Mouse (Mus musculus) macrophage (primary cell): ENCODE measurements around the gene Rnf130. TPM values are rescaled to one million over a fixed set of nuclear protein-coding genes. Genes with fewer than 3 reads are reported as not detected.

Experiments
- H3K27ac ChIP-seq: fragments of 350-480 bp; formaldehyde crosslinking; 2 replicates; pipeline ENCODE4 v1.9.0; 2021
- H3K36me3 ChIP-seq: fragments of 350-480 bp; formaldehyde crosslinking; 2 replicates; pipeline ENCODE4 v1.9.0; 2021; ENCODE audit errors: inconsistent target
- H3K4me3 ChIP-seq: fragments of 350-480 bp; formaldehyde crosslinking; 2 replicates; pipeline ENCODE4 v1.9.0; 2021; ENCODE audit errors: inconsistent target
- H3K79me2 ChIP-seq: fragments of 350-480 bp; formaldehyde crosslinking; 2 replicates; pipeline ENCODE4 v1.9.0; 2021; ENCODE audit errors: inconsistent target
- WGBS: methylation state at CpG from one replicate; pipeline ENCODE4 v1.1.7; 2026; ENCODE audit warnings: inconsistent platforms; ENCODE audit not compliant: missing documents; 5-methylcytosine and 5-hydroxymethylcytosine counted together
- polyA plus RNA-seq: library from polyadenylated mRNA; stranded (reverse); fragments of 250-400 nt; gene quantifications from 3 replicates; pipeline ENCODE4 v1.2.4, GENCODE M21; 2018; ENCODE audit warnings: inconsistent platforms

The Rnf130 gene
- polyA plus RNA-seq, 1 experiment from 2014 or later = 360 TPM

- H3K27ac ChIP-seq = no peak overlapping the region
- H3K36me3 ChIP-seq = no peaks in the 10 kb centered on the region
- WGBS = 98% methylated on average over 4 of the region's 4 CpGs
- H3K79me2 ChIP-seq = no peaks in the 10 kb centered on the region
- H3K4me3 ChIP-seq = no peak overlapping the region
Measured at GRCm38 (mm10) chr11:50002853-50003252, 22.3 kb upstream of the Rnf130 start.

DNA sequence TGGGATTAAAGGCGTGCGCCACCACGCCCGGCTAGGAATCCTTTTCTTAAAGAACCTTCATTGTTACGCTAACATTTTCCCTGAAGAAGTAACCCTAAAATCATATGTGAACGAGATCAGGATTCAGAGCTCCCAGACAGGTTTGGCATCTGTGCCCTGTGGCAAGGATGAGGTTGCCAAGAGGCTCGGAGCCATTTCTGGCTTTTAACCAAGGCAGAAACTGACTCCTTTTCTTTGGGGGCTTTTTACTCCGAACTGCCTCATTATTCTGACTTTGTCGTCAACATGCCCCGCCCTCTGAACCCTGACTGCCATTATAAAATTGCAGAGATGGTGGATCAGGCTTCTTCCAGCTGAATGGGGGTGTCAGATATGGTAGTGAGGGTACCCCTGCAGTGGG is 17.4 kb upstream of the Rnf130 start:
- Histone ChIP-seq H3K4me3 (no peak overlapping the region), H3K79me2 (no peaks in the 10 kb centered on the region), H3K36me3 (no peaks in the 10 kb centered on the region), H3K27ac (no peak overlapping the region)
- 95% methylated on average over 10 of the region's 10 CpGs for WGBS

DNA sequence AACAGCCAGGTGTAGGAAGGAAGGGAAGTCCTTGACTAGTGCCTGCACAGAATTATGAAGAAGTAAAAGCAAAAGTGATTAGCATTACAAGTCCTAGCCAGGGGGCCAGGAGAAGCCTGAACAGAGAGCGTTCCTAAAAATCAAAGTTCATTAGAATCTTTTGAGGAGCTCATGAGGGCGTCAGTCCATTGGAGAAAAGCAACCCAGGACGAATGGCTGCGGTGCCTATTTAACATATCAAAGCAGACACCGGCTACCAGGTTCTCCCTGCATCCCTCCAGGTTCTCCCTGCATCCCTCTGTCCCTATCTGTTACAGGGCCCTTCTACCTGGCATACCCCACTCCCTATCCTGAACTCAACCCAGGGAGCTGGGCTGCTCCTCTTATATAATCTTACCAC is 16.9 kb upstream of the Rnf130 start:
- Histone ChIP-seq H3K4me3 (no peak overlapping the region), H3K79me2 (no peaks in the 10 kb centered on the region), H3K27ac (no peak overlapping the region), H3K36me3 (no peaks in the 10 kb centered on the region)
- WGBS = 88% methylated on average over 5 of the region's 5 CpGs

- no peaks in the 10 kb centered on the region for H3K36me3 ChIP-seq
- 96% methylated on average over 4 of the region's 6 CpGs for WGBS
Measured at GRCm38 (mm10) chr11:50013016-50013415, 12.1 kb upstream of the Rnf130 start.

DNA sequence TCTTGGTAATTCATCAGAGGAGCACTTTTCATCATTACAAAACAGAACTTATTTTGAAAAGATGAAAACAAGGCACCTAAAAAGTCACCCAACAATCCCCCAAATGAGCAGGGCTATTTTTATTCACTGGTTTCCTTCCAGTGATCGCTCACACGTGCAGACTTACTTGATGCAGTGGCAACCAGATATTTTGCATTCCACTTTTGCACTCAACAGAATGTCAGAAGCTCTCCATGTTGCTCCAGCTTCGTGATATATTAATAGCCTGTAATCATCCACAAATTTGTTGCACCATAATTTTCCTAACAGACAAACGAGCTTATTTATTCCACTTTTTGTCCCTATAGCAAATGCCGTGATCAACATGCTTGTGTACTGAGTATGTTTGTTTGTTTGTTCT is 8.6 kb upstream of the Rnf130 start:
- no peaks in the 10 kb centered on the region for H3K79me2 ChIP-seq
- 64% methylated on average over 5 of the region's 5 CpGs for WGBS
- H3K36me3 ChIP-seq = no peaks in the 10 kb centered on the region
- no peak overlapping the region for H3K27ac ChIP-seq
- H3K4me3 ChIP-seq = no peak overlapping the region

More at GRCm38 (mm10) chr11:50013016-50013415, 12.1 kb upstream of the Rnf130 start:
- Histone ChIP-seq H3K79me2 (no peaks in the 10 kb centered on the region), H3K27ac (no peak overlapping the region), H3K4me3 (no peak overlapping the region)

GRCm38 (mm10) chr11:50017511-50017910 is 7.6 kb upstream of the Rnf130 start:
- H3K27ac ChIP-seq = no peak overlapping the region
- H3K79me2 ChIP-seq = no peaks in the 10 kb centered on the region
- 76% methylated on average over 7 of the region's 7 CpGs for WGBS

GRCm38 (mm10) chr11:50018848-50019247 is 6.3 kb upstream of the Rnf130 start:
- Histone ChIP-seq H3K27ac (no peak overlapping the region), H3K79me2 (no peaks in the 10 kb centered on the region), H3K4me3 (no peak overlapping the region), H3K36me3 (no peaks in the 10 kb centered on the region)

More at GRCm38 (mm10) chr11:50017511-50017910, 7.6 kb upstream of the Rnf130 start:
- Histone ChIP-seq H3K4me3 (no peak overlapping the region), H3K36me3 (no peaks in the 10 kb centered on the region)

- H3K36me3 ChIP-seq = no peaks in the 10 kb centered on the region
- H3K27ac ChIP-seq = no peak overlapping the region
- no peak overlapping the region for H3K4me3 ChIP-seq
- 94% methylated on average over 3 of the region's 3 CpGs for WGBS
- H3K79me2 ChIP-seq = peaks cover 16% of the 10 kb centered on the region
Measured at GRCm38 (mm10) chr11:50022085-50022484, 3.1 kb upstream of the Rnf130 start.

GRCm38 (mm10) chr11:50024445-50024832 is 707 bp upstream of the Rnf130 start:
- 12% methylated on average over 6 of the region's 6 CpGs for WGBS
- peak overlapping the region; percentile 24; the same call in 1 of the 2 replicates for H3K27ac ChIP-seq
- H3K79me2 ChIP-seq = peaks cover 39% of the 10 kb centered on the region
- no peaks in the 10 kb centered on the region for H3K36me3 ChIP-seq
- no peak overlapping the region for H3K4me3 ChIP-seq

GRCm38 (mm10) chr11:50025721-50026520 is 775 bp downstream of the Rnf130 start:
- Histone ChIP-seq H3K27ac (peak overlapping the region; percentile 87), H3K4me3 (peak overlapping the region; percentile 63), H3K79me2 (peaks cover 54% of the 10 kb centered on the region), H3K36me3 (no peaks in the 10 kb centered on the region)
- WGBS = 1% methylated on average over 24 of the region's 24 CpGs

DNA sequence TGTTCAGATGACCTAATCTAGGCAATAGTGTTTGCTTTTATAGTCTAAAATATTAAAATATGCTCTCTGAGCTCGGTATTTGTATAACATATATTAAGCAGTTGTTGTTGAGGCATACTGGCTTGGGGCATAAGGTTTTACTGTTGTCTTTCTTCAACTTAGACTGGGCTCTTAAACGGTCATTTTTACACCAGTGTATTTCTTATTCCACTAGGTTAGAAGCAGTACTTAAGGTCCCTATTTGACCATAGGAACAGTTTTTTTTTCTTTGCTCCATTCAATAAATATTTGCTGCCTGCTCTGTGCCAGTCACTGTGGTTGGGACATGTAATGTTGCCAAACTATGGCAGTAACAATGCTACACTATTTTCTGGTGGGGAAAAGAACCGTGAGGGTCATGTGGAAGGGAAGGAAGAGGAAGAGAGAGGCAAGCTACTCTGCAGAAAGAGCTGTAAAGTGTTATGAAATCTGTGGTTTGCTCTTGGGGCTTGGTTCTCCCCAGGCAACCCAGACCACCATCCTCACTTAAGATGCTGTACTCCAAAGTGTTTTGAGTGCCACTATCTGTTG is 1.5 kb downstream of the Rnf130 start:
- H3K36me3 ChIP-seq = no peaks in the 10 kb centered on the region
- peak overlapping the region; percentile 63 for H3K4me3 ChIP-seq
- WGBS = 2% methylated on average over 3 of the region's 3 CpGs
- H3K79me2 ChIP-seq = peaks cover 61% of the 10 kb centered on the region
- peak overlapping the region; percentile 87 for H3K27ac ChIP-seq

- no peak overlapping the region for H3K4me3 ChIP-seq
- peak overlapping the region; percentile 87; the same call in 1 of the 2 replicates for H3K27ac ChIP-seq
- peaks cover 79% of the 10 kb centered on the region for H3K79me2 ChIP-seq
- no peaks in the 10 kb centered on the region for H3K36me3 ChIP-seq
Measured at GRCm38 (mm10) chr11:50028416-50028815, 3.3 kb downstream of the Rnf130 start.

GRCm38 (mm10) chr11:50034155-50034554 is 9.0 kb downstream of the Rnf130 start:
- Histone ChIP-seq H3K79me2 (peaks cover 95% of the 10 kb centered on the region), H3K4me3 (no peak overlapping the region), H3K36me3 (no peaks in the 10 kb centered on the region), H3K27ac (no peak overlapping the region)

DNA sequence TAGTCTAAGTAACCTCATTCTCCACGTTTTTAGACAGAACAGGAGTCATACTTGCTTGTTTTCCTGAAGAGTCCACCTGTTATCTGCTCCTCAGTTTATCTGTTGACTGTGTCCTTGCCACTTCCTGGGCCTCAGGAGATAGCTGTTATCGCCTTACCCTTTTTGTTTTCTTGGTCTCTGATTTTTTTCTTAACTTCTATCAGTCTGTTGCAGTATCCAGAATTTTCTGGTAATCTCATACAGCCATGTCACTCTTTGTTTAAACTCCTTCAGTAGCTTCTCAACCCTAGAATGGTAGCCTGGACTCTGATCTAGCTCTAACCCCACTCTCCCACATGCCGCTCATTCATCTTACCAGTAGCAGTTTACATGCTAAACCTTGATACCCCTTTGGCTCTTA is 10.6 kb downstream of the Rnf130 start:
- Histone ChIP-seq H3K36me3 (no peaks in the 10 kb centered on the region), H3K4me3 (no peak overlapping the region)
- WGBS = 90% methylated on average over 3 of the region's 3 CpGs

DNA sequence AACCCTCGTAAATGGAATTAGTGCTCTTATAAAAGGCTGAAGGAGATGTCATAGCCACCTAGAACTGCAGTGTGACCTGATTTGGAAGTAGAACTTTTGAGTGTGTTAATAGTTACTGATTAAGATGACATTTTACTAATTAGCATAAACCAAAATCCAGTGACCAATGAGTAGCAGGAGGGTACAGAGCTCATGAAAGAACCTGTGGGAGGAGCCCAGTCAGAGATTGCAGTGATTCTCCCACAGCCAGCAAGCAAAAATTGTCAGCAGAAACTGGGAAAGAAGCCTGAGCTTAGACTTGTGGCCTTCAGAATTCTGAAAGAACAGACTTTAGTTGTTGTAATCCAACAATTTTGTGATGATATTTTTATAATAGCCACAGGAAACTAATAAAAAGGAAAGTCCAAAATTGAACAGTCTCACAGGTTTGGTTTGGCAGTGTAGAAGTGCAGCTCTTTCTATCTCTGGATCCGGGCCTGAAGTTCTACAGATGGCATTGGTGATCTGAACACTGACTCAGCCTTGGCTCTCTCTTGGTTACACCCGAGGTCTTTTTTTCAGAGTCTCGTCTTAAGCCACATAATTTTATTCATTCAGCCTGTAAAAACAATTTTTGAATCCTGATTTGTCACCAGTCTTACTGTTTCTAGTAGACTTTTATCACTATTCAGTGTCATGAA is 11.8 kb downstream of the Rnf130 start:
- peak overlapping the region; percentile 25; the same call in 1 of the 2 replicates for H3K27ac ChIP-seq
- no peaks in the 10 kb centered on the region for H3K36me3 ChIP-seq
- whole genome bisulfite sequencing = 86% methylated on average over 4 of the region's 4 CpGs
- peaks cover 95% of the 10 kb centered on the region for H3K79me2 ChIP-seq
- H3K4me3 ChIP-seq = no peak overlapping the region

More for the DNA sequence above, 10.6 kb downstream of the Rnf130 start:
- H3K79me2 ChIP-seq = peaks cover 95% of the 10 kb centered on the region
- H3K27ac ChIP-seq = no peak overlapping the region
